Mouse (Mus musculus) ES-Bruce4 (cell line): ENCODE measurements around the gene Lax1.

ENCODE experiments used
- CTCF ChIP-seq: IDR thresholded peaks from one replicate; pipeline ENCODE4 v1.8.1; 2011; ENCODE audit warnings: low read depth, low read length
- POLR2A ChIP-seq: IDR thresholded peaks from one replicate; pipeline ENCODE4 v1.8.1; 2011; ENCODE audit warnings: low read length; ENCODE audit not compliant: insufficient read depth

DNA sequence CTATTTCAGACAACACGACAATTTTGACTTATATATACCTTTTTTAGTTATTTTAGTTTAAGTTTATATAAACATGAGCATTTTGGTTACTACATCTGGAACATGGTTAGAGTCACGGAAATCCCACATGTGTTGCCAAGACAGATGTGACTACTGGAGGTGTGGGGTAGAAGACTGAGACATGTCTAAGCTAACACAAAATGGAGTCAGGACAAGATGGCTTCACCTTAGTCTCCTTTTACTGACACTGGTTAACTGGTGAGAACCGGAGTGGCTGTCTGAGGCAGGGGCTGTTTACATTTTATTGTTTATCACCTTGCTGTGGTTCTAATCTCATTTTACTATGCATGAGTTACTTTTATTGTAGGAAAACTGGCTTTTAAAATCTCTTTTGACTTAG lies 21.3 kb downstream of the Lax1 start:
- TF ChIP-seq CTCF (no peak), POLR2A (no peak)
